In genomic region chr3:148762541-148763225, GRCm38 (mm10) we compare ENCODE assay signal across 14 mouse cellular contexts.
A peak's percentile ranks its signal among the peaks of the same experiment; 100 is the strongest.
DNase-seq lines count a peak whose midpoint lies in the region.
"Had no signal": no experiment of that assay in that cellular context is flagged by ENCODE, and none has a peak within 500 bp of the region (broad histone marks: within the 10 kb centered on the region; RNA-seq: fewer than 3 reads in every experiment).

No protein-coding gene starts in this region.

- peaks cover 4% of the 10 kb centered on the region; the same call in 1 of the 2 replicates for H3K4me1 ChIP-seq in embryonic facial prominence, embryonic 10.5 days
- H3K4me1 ChIP-seq: heart, embryonic 15.5 days; intestine, embryonic 15.5 days; limb, embryonic 13.5 days; stomach, embryonic 15.5 days had no signal

- DNase-seq in CD4-positive, CD25-positive, alpha-beta regulatory T cell, adult 2 months (ENCODE audit: low read depth, low spot score), result peak; percentile 49
- DNase-seq in c-Kit-positive CD71-negative TER-119-negative erythroid progenitor cells, embryonic 14.5 days (ENCODE audit: low read depth), result peak; percentile 32
- peak; percentile 23 for DNase-seq in lung, postnatal 14 days
- peak; percentile 48 to 52 for DNase-seq in spleen, postnatal 36 days (ENCODE audit: low spot score in 2 of 2)
- DNase-seq in gastrocnemius, postnatal 14 days, result no peak
- DNase-seq in layer of hippocampus, postnatal 36 days, result no peak
- DNase-seq in embryonic facial prominence, embryonic 10.5 days (ENCODE audit: low spot score), result no peak
- DNase-seq: adrenal gland, postnatal 14 days; cerebellum, adult 9-11 months; midbrain, embryonic 14.5 days had no signal

- WGBS in embryonic facial prominence, embryonic 10.5 days, result 79% methylated on average over 11 of the region's 11 CpGs

- intact Hi-C loops in gastrocnemius, postnatal 14 days (cut with DNase I; ENCODE audit: low total_unique reads), result no loop called here

- H3K27me3 ChIP-seq in embryonic facial prominence, embryonic 10.5 days (replicated peaks; ENCODE audit: low read depth, poor library complexity, severe bottlenecking), result no peaks in the 10 kb centered on the region
- H3K27me3 ChIP-seq: heart, embryonic 15.5 days; intestine, embryonic 15.5 days; limb, embryonic 13.5 days; stomach, embryonic 15.5 days had no signal

- no peak overlapping the region for H3K27ac ChIP-seq in embryonic facial prominence, embryonic 10.5 days (replicated peaks)
- H3K27ac ChIP-seq: heart, embryonic 15.5 days; intestine, embryonic 15.5 days; limb, embryonic 13.5 days; stomach, embryonic 15.5 days had no signal

- H3K36me3 ChIP-seq in embryonic facial prominence, embryonic 10.5 days (replicated peaks), result no peaks in the 10 kb centered on the region
- H3K36me3 ChIP-seq: heart, embryonic 15.5 days; intestine, embryonic 15.5 days; limb, embryonic 13.5 days; stomach, embryonic 15.5 days had no signal

- no peak overlapping the region for H3K4me3 ChIP-seq in embryonic facial prominence, embryonic 10.5 days
- H3K4me3 ChIP-seq: heart, embryonic 15.5 days; intestine, embryonic 15.5 days; limb, embryonic 13.5 days; stomach, embryonic 15.5 days had no signal

- no peaks in the 10 kb centered on the region for H3K9me3 ChIP-seq in embryonic facial prominence, embryonic 10.5 days
- H3K9me3 ChIP-seq: heart, embryonic 15.5 days; intestine, embryonic 15.5 days; limb, embryonic 13.5 days; stomach, embryonic 15.5 days had no signal

Comparison
In these comparisons a context has a peak if more than half of its experiments do, and no peak if none do; other contexts are left out.
1. DNase-seq: peak in CD4-positive, CD25-positive, alpha-beta regulatory T cell, adult 2 months (single experiment), c-Kit-positive CD71-negative TER-119-negative erythroid progenitor cells, embryonic 14.5 days (single experiment), lung, postnatal 14 days (single experiment) and spleen, postnatal 36 days (2 of 2); none in gastrocnemius, postnatal 14 days (single experiment), layer of hippocampus, postnatal 36 days (0 of 2) and embryonic facial prominence, embryonic 10.5 days (single experiment).